Mouse (Mus musculus) left cerebral cortex, postnatal 4 days (tissue): ENCODE results near the gene Zyg11a. TPM values are rescaled to one million over a fixed set of nuclear protein-coding genes. Genes with fewer than 3 reads are reported as not detected.
"Not testable (repeated sequence)": the region's sequence is repeated elsewhere in the genome, so short reads cannot be mapped to it uniquely, and the experiment has no call there.

Source experiments
- DNase-seq: peaks from one replicate; pipeline ENCODE4 v3.0.0-alpha.2; 2022
- intact Hi-C: fragments of 180-260 bp; cut with DNase I; formaldehyde crosslinking; loops from one replicate; pipeline ENCODE4 v1.15.1; 2025
- total RNA-seq, 2 experiments: library from RNA; stranded (reverse); gene quantifications; 2 replicates each; pipeline ENCODE4 v1.2.3; 2021

Gene Zyg11a
- total RNA-seq: under 1 TPM; 0.20 to 0.38 TPM

- intact Hi-C loops: no loop called here
- DNase-seq: peak; percentile 9
Measured at GRCm38 (mm10) chr4:108217332-108218179, at the start of gene Zyg11a. Zyg11a (minus strand) TSS chr4:108218048.

DNA sequence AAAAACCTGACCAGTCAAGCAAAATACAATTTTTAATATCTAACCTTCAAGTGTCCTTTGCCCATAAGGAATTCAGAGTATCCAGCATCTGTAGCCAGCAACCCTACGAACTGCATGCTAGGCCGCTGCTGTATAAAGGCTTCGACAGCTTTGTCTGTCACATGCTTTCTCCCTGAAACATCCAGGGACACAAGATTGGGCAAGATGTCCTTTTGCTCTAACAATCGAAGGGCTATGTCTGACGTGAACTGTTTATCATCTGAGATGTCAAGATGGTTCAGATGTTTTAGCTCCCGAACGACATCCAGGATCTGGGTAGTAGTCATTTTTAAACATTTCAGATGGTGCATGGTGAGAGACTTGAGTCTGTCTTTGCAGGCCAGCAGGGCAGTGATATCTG, 47.9 kb upstream of the Zyg11a start:
- intact Hi-C loops: no loop called here
- no peak for DNase-seq

- intact Hi-C loops: loop anchor here (10.0 kb wide), 1 partner anchor 291 kb away; no protein-coding TSS in a partner anchor
- no peak for DNase-seq
Measured at GRCm38 (mm10) chr4:108253317-108253716, 35.5 kb upstream of the Zyg11a start.

GRCm38 (mm10) chr4:108250501-108250900, 32.7 kb upstream of the Zyg11a start:
- DNase-seq: no peak
- intact Hi-C loops: loop anchor here (10.0 kb wide), 1 partner anchor 294 kb away; no protein-coding TSS in a partner anchor

DNA sequence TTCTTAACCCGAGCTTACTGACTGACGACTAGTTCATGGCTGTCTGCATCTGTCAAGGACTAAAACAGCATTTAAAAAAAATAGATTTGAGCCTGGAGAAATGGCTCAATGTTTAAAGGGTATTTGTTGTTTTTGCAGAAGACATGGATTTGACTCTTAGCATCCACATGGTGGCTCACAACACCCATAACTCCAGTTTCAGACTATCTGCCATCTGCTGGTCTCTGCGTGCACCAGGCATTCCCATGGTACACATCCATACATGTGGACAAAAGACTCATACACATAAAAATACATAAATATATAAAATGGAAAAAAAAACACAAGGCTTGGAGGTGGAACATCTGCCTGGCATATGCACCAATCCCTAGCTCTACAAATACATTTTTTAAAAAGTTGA, 31.5 kb upstream of the Zyg11a start:
- DNase-seq: no peak
- intact Hi-C loops: no loop called here

- intact Hi-C loops: no loop called here
- DNase-seq: no peak
Measured at GRCm38 (mm10) chr4:108233654-108234053, 15.8 kb upstream of the Zyg11a start.

DNA sequence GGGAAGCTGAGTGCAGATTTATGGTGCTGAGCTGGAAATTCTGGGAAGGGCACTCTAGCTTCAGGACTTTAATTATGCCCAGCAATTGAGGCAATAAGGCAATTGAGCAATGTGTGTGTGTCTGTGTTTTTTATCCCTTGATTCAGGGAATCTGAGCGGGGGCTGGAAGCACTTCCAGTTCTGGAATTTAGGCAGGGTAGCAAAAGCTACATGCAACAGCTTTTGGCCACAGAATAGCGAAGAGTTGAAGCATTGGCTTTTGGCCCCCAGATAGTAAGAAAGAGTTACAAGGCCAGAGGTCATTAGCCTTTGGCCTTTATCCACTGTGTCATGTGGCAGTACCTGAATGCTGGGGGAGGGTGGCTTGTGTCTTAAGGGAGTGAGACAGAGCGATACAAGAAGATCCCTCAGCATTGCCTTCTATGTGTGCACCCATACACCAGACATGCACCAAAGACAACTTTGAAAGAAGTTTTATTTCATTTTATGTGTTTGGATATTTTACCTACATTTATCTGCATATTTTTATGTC, 7.6 kb upstream of the Zyg11a start:
- DNase-seq: no peak
- intact Hi-C loops: no loop called here

- intact Hi-C loops: no loop called here
Measured at GRCm38 (mm10) chr4:108222507-108222906, 4.7 kb upstream of the Zyg11a start.

GRCm38 (mm10) chr4:108219019-108219418, 1.2 kb upstream of the Zyg11a start:
- DNase-seq: no peak
- intact Hi-C loops: no loop called here

More at GRCm38 (mm10) chr4:108222507-108222906, 4.7 kb upstream of the Zyg11a start:
- no peak for DNase-seq

- no peak for DNase-seq
- intact Hi-C loops: no loop called here
Measured at GRCm38 (mm10) chr4:108213023-108213422, 4.8 kb downstream of the Zyg11a start.

DNA sequence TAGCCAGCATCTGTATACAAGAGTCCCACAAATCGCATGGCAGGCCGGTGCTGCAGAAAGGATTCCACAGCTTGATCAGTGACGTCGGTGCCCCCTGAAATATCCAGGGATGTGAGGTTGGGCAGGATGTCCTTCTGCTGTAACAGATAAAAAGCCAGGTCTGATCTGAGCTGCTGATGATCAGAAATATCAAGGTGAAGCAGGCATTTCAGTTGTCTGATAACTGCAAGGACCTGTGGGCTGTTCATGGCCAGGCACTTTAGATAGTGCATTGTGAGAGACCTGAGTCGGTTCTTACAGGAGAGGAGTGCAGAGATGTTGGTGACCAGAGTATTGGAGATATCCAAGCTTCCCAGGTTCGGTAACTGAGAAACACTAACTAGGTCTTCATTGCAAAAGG, 13.2 kb downstream of the Zyg11a start:
- intact Hi-C loops: no loop called here
- DNase-seq: no peak

DNA sequence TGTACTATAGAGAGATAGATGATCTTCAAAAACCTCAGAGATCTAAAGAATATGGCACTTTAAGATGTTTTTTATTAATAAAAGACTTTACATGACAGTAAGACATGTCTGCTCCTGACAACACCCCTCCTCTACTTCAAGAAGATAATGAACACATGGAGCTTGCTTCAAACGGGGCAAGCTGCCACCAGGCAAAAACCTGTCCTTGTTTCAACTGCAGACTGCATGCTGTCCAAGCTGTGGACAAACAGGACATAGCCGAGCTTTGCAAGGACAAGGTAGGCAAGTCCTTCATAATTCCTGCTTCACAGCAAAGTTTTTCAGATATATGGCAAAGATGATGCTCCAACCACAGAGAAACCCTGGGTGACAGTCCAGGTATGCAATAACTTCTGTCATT, 18.6 kb downstream of the Zyg11a start:
- no peak for DNase-seq
- intact Hi-C loops: no loop called here

DNA sequence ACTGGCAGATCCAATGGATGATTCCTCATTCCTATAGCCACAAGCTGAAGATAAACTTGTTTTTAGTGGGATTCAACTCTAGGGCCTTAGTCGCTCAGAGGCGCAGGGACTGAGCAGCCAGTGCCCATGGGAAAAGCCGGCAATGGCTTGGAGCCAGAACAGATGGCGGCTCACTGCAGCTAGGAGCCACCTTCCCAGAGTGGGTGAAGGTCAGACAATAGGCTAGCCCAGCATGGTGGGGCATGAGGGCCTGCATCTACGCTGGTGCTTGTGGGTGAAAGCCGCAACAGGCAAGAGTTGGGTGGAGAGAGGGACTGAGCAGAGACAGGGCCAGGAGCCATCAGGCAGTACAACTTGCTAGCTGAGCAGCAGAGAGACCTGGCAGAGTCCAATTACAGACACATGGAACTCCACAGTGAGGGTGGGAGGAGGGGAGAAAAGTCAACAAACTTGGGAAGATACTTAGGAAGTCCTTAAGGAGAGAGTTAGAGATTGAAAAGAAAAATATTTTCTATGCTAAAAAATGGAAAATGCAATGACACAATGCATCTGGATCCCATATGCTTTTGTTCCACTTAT, 21.5 kb downstream of the Zyg11a start:
- peak; percentile 82 for DNase-seq
- intact Hi-C loops: no loop called here

GRCm38 (mm10) chr4:108192821-108193323, 25.0 kb downstream of the Zyg11a start:
- no peak for DNase-seq
- intact Hi-C loops: no loop called here

- intact Hi-C loops: no loop called here
- DNase-seq: no peak
Measured at GRCm38 (mm10) chr4:108182278-108182677, 35.6 kb downstream of the Zyg11a start.

- intact Hi-C loops: no loop called here
- no peak for DNase-seq
Measured at GRCm38 (mm10) chr4:108168056-108168455, 49.8 kb downstream of the Zyg11a start.

- no peak for DNase-seq
Measured at GRCm38 (mm10) chr4:108166874-108167273, 51.0 kb downstream of the Zyg11a start.

GRCm38 (mm10) chr4:108165152-108165895, 52.5 kb downstream of the Zyg11a start, which contains the start of gene Echdc2:
Echdc2 (plus strand) TSS chr4:108165437.
- intact Hi-C loops: no loop called here
- DNase-seq: peak; percentile 54

More at GRCm38 (mm10) chr4:108166874-108167273, 51.0 kb downstream of the Zyg11a start:
- intact Hi-C loops: no loop called here

DNA sequence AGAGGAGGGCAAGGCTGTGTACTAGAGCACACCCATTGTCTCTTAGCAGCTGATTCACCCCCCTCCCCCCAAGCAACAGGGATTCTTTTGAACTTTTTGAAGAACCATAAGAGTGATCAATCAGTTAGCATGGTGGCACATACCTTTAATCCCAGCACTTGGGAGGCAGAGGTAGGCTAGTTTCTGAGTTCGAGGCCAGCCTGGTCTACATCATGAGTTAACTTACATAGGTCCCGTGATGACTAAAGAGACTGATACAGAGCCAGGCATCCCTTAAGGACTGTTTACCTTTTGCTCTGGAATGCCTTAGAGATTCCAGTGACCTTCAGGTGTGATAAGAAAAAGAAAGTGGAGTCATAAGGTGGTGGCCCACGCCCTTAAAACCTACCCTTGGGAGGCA, 54.6 kb downstream of the Zyg11a start:
- intact Hi-C loops: no loop called here
- DNase-seq: no peak

DNA sequence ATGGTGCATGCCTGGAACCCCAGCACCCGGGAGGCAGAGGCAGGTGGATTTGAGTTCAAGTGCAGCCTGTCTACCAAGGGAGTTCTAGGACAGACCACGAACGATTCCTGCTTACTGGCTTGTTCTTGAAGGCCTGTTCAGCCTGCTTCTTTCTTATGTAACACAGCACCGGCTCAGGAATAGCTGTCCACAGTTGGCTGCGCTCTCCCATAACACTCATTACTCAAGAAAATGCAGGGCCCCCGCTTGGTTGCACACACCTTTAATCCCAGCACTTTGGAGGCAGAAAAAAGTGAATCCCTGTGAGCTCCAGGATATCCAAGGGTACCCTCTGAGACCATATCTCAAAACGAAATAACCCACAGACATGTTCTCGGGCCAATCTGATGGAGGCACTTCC, 55.9 kb downstream of the Zyg11a start:
- intact Hi-C loops: no loop called here
- DNase-seq: no peak

GRCm38 (mm10) chr4:108155141-108155540, 62.7 kb downstream of the Zyg11a start:
- DNase-seq, intact Hi-C loops: not testable (repeated sequence)
